Mouse (Mus musculus) megakaryocyte, embryonic 14.5 days (primary cell): ENCODE measurements around the gene Hebp2.

Experiments
- FLI1 ChIP-seq: IDR thresholded peaks from 2 replicates; pipeline ENCODE4 v1.6.1; 2012; ENCODE audit warnings: low read length, inconsistent platforms, mixed read lengths
- GATA1 ChIP-seq: IDR thresholded peaks from 3 replicates; pipeline ENCODE4 v1.6.1; 2012; ENCODE audit warnings: mixed read lengths, low read length, inconsistent platforms, borderline replicate concordance

- TF ChIP-seq GATA1 (no peak), FLI1 (no peak)
Observed at GRCm38 (mm10) chr10:18545309-18545708, 567 bp downstream of the Hebp2 start.
